Mouse (Mus musculus) spleen, postnatal 4 days (tissue): ENCODE data around the gene Nqo2.

Experiments used
- DNase-seq, 2 experiments: peaks; one replicate each; pipeline ENCODE4 v3.0.0; 2022; ENCODE audit warnings: low spot score in 2 of 2

Gene Nqo2

DNA sequence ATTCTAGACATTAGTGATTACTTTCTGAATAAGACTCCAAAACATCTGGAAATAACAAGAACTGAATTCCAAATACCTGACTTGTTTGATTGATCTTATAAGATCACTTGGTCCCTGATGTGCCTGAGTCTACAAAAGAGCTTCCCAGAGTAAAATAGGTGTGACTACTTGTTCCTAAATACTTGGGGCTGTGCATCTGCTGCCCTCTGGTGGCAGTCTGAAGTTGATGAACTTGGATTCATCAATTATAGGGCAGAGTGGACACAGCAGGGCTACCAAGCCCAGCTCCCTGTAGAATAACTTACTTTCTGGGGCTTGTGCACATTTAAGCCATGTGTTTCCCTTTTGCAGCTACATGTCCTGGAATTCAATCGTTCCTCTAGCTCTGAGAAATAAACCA, 30.7 kb downstream of the Nqo2 start:
- peak; percentile 55 to 77 for DNase-seq

DNA sequence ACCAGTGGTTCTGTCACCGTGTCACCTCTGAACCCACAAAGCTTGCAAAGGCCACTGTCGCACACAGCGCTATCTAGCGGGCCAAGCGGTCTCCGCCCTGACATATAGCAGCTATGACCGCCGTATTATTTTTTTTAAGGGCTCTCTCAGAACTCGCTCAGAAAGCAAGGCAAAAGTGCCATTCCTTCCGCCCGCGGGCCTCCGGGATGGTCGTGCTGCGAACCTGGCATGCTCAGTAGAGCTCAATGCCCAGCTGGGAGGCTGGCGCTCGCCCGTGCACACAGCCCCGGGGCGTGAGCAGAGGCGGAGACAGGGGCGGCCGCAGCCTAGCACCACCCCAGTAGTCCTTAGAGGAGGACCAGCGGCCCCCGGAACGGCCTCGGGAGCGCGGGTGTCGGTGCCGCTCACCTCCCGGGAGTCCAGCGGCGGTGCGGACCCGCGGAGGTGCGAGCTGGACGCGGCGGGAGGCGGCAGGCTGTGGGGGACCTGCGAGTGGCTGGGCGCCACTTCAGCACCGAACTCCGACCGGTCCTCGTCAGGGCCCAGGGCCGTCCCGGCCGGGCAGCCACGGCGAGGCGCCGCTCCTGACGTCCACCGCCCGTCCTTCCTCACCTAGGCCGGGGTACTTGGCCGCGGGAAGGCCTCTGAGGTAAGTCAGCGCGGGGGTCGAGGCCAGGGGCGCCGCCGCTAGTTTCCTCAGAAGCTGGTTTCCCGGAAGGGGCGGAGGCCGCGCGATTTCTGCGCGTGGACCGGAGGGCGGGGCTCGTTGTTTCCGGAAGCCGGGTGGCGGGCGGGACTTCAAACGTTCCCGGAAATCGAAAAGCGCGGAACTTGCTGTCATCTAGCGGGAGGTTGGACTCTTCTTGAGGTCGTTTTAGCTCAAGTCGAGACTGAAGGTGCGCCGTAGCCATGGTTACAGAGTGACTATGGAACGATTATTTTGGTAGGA, 37.8 kb downstream of the Nqo2 start, which contains the start of the genes Ripk1 and Serpinb6a:
Gene Ripk1 (plus strand): TSS at position 306 of the 949 bp plus-strand sequence.
Gene Serpinb6a (minus strand): TSS at position 737 of the 949 bp plus-strand sequence.
- peak; percentile 91 to 95 for DNase-seq

DNA sequence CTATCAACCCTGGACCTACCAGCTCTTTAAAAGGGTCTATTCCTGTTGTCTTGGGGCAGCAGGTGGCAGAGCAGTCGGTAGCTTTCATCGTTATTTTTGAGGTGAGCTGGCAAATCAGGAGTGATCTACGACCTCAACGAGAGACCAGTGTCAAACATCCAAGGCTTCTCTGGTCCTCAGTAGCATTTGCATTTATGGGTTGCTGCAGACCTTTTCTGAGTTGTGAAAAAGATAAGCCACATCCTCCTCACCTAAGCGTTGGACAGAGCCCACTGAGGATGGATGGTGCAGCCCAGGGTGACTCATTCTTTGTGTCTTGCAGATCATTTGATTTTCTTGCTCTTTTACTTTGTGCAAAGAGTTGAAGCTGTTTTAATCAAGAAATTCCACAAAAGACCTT, 38.6 kb downstream of the Nqo2 start:
- DNase-seq, result no peak

DNA sequence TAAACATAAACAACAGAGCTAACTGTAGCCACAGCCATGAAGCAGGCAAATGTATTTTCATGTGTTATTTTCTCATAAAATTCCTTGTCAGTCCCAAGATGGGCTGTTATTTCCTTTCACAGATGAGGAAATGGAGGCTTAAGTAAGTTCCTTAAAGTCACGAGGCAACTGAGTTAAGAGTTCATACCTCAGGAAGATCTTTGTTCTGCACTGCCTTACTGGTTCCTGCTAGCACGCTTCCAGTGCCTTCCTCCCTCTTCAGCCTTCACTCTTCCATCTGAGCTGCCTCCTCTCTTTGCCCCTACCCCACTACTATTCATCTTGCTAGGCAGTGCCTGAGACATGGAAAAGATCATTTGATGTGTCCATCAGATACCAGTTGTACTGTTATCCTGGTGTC, 42.7 kb downstream of the Nqo2 start:
- DNase-seq, result no peak

DNA sequence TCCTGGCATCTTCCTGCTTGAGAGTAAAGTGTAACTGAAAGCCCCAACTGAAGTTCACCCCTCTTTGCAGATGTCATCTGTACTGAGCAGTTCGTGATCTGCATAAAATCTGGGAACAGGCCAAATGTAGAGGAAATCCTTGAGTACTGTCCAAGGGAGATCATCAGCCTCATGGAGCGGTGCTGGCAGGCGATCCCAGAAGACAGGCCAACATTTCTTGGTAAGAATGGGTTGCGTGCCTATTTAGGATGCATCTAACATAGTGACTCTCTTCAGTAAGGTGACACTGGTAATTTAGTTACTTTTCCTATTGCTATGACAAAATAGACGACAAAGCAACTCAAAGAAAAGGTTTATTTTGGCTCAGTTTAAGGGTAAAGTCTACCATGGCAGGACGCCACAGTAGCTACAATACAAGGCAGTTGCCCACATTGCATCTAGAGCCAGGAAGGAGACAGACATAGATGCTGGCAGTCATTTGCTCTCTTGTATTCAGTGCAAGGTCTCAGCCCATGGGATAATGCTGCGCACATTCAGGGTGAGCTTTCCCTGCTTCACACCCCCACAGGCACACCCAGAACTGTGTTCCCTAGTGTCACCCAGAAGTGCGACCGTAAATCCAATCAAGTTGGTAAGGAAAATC, 52.6 kb downstream of the Nqo2 start:
- DNase-seq, result no peak

DNA sequence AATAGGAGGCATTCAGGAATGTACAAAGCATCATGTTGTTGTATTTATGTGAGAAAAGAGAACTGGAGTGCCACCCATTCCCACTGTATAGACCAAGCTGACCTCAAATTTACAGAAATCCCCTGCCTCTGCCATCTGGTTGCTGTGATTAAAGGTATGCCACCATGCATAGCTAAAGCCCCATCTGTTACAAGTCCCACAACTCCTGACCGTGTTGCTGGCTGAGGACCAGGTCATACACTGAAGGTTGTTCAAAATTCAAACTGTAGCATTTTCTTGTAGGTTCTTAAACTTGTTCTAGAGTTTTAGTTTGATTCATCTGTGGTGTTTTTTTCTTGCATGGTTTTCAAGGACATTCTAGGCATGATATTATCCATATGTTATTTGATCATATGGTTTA, 54.0 kb downstream of the Nqo2 start:
- no peak for DNase-seq

DNA sequence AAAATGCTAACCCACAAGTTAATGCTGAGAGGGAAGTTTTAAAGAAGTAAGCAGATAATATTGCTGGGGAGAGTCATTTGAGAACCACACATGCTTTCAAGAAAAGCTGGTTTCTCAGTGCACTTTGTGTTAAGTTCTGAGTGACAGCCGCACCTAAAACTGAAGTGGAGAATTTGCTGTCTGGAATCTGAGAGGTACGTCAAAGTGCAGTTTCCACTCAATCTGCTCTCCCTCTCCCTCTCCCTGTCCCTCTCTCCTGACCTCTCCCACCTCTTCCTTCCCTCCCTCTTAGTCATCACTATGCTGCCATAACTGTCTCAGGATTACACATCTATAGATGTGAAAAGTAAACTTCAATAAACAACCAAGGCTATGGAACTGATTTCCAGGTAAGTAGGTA, 57.5 kb downstream of the Nqo2 start:
- no peak for DNase-seq

DNA sequence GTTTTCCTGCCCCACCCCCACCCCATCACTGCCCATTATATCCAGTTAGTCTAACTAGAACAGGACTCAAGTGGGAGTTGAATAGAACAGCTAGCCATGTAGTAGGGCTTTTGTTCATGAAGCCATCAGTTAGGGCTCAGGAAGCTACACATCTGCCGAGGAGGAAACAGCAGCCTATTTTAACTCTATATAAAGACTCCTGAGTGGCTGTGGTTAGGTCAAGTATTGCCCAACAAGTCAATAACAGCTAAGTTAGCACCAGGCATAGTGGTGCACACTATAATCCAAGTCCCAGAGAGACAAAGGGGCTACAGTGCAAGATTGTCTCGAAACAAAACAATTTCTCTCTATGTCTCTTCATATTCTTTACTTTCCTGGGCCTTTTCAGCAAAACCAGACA, 67.6 kb downstream of the Nqo2 start:
- no peak for DNase-seq

DNA sequence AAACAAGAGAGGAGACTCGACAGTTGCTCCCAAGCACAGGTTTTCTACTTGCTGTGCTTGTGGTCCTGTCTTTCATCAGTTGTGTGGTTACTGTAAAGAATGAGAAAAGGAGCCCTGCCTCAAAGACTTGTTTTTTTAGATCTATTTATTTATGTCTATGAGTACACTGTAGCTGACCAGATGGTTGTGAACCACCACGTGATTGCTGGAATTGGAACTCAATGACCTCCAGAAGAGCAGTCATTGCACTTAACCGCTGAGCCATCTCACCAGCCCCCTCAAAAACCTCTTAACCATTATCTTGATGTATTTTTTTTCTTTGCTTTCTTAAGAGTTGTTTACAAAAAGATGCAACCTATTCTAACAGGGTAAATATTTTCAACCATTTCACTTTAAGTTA, 70.9 kb downstream of the Nqo2 start:
- DNase-seq, result no peak

DNA sequence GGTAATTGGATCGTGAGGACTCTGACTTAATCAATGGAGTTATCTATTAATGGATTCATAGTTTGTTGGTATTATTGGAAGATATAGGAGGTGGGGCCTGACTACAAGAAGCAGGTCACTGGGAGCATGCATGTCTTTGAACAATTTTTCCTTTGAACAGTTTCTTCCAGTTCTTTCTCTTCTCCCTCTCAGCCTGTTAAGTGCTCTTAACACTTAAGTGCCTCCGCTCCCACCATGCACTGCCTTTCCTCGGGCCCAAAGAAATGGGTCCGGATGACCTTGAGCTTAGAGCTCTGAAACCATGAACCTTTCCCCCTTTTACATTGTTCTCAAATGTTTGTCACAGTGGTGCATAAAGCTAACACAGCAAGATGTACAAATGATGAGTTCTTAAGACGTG, 72.2 kb downstream of the Nqo2 start:
- DNase-seq, result no peak

DNA sequence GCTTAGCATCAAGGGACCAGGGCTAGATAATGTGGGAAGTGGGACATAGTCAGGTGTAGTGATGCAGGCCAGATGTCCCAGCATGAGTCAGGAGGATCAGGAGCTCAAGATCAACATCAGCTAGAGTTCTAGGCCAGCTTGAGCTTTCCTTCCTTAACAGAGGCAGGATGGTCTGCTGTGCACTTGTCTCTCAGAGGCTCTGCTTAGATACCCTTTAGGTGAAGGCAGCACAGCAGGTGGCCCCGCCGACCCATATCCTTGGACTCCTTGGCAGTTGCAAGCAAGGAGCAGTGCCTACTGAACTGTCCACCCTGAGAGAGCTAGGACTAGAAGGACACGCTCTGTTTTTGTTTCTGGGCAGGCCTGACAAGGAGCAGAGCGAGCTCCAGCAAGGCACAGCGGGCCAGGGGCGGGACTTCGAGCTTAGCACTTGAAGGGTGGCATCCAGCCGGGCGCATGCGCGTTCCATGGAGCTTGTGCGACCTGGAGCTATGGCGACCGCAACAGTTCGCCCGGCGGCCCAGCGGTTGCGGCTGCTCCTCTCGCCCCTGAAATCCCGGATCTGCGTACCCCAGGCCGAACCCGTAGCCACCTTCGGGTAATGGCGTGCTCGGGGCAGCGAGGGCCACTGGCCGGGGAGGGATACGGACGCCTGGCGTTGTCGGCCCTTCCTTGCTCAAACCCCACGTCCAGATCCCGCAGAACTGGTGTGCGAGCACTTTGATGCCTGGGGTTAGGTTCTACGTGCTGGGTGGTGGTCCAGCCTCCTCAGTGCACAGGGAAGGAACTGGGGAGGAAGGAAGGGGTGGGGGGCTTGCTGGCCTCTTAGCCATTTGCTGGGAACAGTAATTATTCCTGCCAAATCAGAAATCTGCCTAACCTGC, 72.9 kb downstream of the Nqo2 start, which contains the start of gene Bphl:
Gene Bphl (plus strand): TSS at position 426 of the 884 bp plus-strand sequence.
- peak; percentile 87 to 96 for DNase-seq

DNA sequence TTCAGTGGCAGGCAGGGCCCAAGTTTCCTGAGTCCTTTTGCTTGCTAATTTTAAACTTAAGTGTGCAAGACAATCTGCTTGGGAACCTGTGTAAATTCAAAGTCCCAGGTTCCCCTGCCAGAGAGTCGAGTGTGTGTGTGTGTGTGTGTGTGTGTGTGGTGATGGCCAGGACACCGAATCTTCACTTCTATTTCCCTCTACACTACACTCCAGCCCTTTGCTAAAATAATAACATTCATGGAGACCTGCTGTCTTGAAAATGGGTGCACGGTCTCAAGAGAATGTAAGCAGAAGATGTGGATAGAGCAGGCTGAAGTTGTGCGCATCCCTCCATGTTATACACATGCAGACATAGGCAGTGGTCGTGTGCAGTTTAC, 73.6 kb downstream of the Nqo2 start:
- DNase-seq, result no peak
